Mouse (Mus musculus): ENCODE data around the gene Ndufab1. TPM values are rescaled to one million over a fixed set of nuclear protein-coding genes. Genes with fewer than 3 reads are reported as not detected.
"Not testable (repeated sequence)": the region's sequence is repeated elsewhere in the genome, so short reads cannot be mapped to it uniquely, and the experiment has no call there.

The Ndufab1 gene
- total RNA-seq (2021) = 100 to 1,000 TPM; 529 to 848 TPM
- long read RNA-seq, experiment 1, transcript Ndufab1-201 (5 exons, 3,479 nt) = minor isoform, 39 of 656 reads
- long read RNA-seq, experiment 1, transcript Ndufab1-203 (5 exons, 1,416 nt) = major isoform, 547 of 656 reads
- long read RNA-seq, experiment 1, partial matches to known transcripts = 1 of 656 reads
- long read RNA-seq, experiment 1, other reads (novel, unspliced or antisense) = 66 of 656 reads
- long read RNA-seq, experiment 2, transcript Ndufab1-201 (5 exons, 3,479 nt) = minor isoform, 41 of 680 reads
- long read RNA-seq, experiment 2, transcript Ndufab1-203 (5 exons, 1,416 nt) = major isoform, 584 of 680 reads
- long read RNA-seq, experiment 2, partial matches to known transcripts = 2 of 680 reads
- long read RNA-seq, experiment 2, other reads (novel, unspliced or antisense) = 48 of 680 reads

DNA sequence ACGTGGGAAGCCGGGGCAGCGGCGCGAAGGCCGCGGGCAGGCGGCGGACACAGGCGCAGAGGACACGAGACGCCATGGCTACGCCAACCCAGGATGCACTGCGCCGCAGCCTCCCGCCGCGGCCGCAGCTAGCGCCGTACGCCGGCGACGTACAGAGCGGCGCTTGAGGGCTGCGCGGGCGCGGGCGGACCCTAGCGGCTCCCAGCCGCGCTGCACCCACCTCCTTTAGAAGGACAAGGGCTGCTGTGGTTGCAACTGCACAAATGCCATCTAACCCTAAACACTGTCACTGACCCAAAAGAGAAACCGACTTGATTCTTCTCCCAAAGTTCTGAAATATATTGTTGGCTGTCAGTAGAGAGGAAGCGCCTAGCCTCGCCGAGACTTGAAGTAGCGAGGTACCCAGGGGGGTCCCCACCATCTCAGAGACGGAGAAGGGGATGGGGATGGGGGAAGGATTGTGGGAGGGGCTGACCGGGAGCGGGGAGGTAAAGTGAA is at the start of gene Ndufab1:
Gene Ndufab1, minus strand, starts transcription at position 140 of the 498 bp plus-strand sequence.
- H3K27ac ChIP-seq = peak within 1 kb of the TSS; percentile 95
- DNase-seq = peak; percentile 93
- H3K4me3 ChIP-seq = peak within 1 kb of the TSS; percentile 90
- peak; percentile 91 for TF ChIP-seq CTCF (IDR thresholded peaks at IDR 0.05)
- intact Hi-C loops (cut with DNase I) = no loop called here

DNA sequence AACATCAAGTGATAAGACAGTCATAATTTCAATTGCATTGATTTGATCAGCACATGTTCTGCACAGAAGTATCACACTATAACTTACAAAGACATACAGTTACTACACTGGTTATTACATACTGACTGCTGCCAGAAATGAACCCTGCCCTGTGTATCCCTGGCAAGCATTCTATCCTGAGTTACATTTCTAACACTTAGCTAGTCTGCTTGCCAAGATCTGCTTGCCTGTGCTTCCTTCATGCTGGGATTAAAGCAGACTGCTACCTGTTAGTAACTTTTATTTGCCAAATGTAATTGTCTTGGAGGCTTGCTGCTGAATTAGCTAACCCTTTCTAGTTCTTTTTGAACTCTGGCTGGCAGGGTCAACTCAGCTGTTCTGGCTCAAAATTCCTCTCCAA is 39.3 kb upstream of the Ndufab1 start:
- Histone ChIP-seq H3K4me3 (no peak overlapping the region), H3K27ac (no peak overlapping the region)
- TF ChIP-seq CTCF (IDR thresholded peaks at IDR 0.05) = no peak
- no peak for DNase-seq
- intact Hi-C loops (cut with DNase I) = no loop called here

DNA sequence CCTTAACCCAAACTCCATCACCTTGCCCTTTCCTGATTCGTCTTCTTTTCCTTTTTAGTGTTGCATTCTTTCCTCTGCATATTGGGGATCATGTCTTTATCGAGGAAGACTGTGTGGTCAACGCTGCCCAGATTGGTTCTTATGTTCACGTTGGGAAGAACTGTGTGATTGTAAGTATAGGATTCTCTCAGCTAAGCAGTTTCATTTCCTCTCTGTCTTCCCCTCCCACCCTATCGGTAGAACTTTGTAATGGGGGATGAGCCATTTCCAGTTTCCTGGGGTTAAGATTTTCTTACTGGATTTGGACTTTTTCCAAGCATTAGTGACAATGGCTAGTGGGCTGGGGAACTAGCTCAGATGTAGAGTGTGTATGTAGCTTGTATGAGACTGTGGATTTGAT is 36.5 kb upstream of the Ndufab1 start:
- intact Hi-C loops (cut with DNase I) = no loop called here
- H3K4me3 ChIP-seq = no peak overlapping the region
- no peak for DNase-seq
- H3K27ac ChIP-seq = no peak overlapping the region
- TF ChIP-seq CTCF (IDR thresholded peaks at IDR 0.05) = no peak

DNA sequence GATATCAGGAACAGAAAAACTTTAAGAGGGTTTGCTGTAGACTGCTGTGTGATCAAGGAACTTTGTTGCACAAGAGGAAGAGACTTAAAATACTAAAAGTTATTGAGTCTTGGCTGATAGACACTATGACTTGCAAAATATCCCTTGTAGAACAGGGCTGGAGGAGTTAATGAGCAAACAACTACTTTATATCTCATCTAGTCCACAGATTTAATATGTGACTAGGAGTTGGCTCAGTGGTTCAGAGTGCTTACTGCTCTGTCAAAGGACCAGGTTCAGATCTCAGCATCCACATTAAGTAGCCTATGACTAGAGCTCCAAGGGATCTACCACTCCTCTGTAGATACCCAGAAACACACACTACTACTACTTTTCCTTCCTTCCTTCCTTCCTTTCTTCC is 35.4 kb upstream of the Ndufab1 start:
- H3K4me3 ChIP-seq = no peak overlapping the region
- H3K27ac ChIP-seq = no peak overlapping the region
- intact Hi-C loops (cut with DNase I) = no loop called here
- no peak for TF ChIP-seq CTCF (IDR thresholded peaks at IDR 0.05)
- no peak for DNase-seq

DNA sequence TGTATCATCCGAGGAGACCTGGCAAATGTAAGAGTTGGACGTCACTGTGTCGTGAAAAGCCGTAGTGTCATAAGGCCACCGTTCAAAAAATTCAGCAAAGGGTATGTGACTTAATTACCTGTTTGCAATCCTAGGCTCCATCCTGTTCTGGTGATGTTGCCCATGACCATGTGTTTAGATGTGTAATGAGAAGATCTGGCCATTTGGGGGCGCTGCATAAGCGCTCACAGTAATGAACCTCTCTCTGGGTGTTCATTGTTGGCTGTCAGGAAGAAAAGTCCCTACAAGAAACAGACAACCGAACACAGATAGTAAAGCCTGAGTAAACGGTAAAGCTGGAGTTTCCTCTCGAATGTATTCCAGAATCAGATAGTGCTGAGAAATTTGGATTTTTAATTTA is 33.4 kb upstream of the Ndufab1 start:
- Histone ChIP-seq H3K4me3 (no peak overlapping the region), H3K27ac (no peak overlapping the region)
- no peak for DNase-seq
- intact Hi-C loops (cut with DNase I) = no loop called here
- peak; percentile 47 for TF ChIP-seq CTCF (IDR thresholded peaks at IDR 0.05)

DNA sequence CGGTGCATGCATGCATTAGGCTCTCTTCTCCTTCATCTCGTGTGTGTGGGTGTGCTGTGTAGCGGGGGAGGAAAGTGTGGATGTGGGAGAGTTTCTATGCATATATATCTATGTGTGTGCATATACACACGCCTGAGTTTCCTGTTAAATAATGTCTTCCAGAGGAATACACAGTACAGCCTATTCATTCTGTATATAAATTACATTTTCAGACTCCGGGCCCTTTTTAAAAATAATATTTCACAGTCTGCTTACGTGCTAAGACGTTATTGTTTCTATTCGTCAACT is 31.6 kb upstream of the Ndufab1 start:
- intact Hi-C loops (cut with DNase I) = no loop called here
- no peak for DNase-seq
- H3K27ac ChIP-seq = peak overlapping the region; percentile 92
- peak overlapping the region; percentile 81 for H3K4me3 ChIP-seq
- TF ChIP-seq CTCF (IDR thresholded peaks at IDR 0.05) = no peak

DNA sequence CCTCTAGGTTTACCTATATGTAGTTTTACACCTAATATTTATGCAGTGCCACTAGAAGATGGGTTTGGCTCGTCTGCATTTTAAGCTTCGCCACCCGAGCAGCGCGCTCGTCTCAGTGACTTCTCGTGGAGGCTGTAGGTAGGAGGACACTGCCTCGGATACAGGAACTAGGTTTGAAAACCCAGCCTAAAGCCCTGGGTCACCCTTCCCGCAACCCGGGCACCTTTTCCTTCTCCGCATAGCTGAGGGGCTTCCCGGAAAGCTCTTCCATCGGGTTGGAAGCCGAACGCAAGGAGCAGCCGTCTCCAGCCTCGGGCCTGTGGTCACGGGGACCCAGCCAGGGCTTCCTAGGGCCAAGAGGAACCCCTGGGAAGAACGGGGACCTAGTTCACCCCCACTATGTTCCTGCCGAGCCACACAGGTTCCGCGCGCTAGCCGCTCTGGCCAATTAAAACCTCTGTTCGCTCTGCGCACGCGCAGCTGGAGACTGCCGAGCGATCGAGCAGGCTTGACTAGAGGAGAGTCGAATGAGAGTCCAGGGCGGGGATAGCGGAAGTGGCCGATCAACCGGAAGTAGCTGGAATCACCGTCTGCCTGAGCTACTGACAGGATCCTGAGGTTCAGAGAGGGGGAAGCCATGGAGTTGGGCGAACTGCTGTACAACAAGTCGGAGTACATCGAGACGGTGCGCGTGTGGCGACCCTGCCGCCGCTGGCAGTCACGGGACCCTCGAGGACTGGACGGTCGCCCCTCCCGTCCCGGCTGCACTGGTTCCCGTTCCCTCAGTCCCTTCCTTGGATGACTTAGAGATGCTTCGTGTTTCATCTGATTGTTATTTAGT is 31.0 kb upstream of the Ndufab1 start, which contains the start of the genes Palb2 and Dctn5:
Gene Palb2, minus strand, starts transcription at position 489 of the 841 bp plus-strand sequence.
Gene Dctn5, plus strand, starts transcription at position 545 of the 841 bp plus-strand sequence.
- Histone ChIP-seq H3K4me3 (peak within 1 kb of the TSS; percentile 81), H3K27ac (peak within 1 kb of the TSS; percentile 92)
- intact Hi-C loops (cut with DNase I) = no loop called here
- no peak for TF ChIP-seq CTCF (IDR thresholded peaks at IDR 0.05)
- peak; percentile 98 for DNase-seq

DNA sequence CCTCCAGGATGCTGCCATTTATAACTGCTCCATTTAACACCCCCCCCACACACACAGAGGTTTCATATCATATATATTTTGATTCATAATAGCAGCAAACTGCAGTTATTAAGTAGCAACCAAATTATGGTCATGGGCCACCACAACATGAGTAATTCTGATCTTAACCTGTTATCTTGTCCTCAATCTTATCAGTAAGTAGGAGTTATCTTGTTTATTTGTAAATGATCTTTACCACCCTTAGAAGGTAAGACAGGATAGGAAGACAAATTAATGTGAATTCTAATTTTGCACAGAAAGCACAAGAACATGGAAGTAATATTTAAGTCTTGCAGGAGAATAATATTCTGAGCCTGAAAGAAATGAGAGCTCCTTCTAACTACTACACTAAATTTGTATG is 30.1 kb upstream of the Ndufab1 start:
- intact Hi-C loops (cut with DNase I) = no loop called here

DNA sequence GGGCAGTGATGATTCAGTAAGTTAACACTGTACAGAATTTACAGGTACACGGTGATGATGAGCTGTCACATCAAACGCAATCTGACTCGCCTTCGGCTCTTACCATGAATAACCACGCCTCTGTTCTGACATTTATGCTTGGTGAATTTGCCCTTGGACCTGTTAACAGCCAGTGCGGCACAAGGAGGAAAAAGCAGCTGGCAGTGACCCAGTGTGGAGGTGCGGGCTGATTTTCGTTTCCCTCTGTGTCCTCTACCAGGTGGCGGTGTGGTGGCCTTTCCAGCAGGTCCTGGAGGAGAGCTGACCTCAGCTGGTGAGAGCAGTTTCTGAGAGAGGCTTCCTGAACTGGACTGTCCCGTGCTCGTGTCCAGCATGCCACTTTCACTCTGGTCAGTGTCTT is 25.3 kb upstream of the Ndufab1 start:
- intact Hi-C loops (cut with DNase I) = no loop called here
- no peak for DNase-seq
- no peak for TF ChIP-seq CTCF (IDR thresholded peaks at IDR 0.05)
- H3K4me3 ChIP-seq = no peak overlapping the region
- no peak overlapping the region for H3K27ac ChIP-seq

More for the DNA sequence above, 30.1 kb upstream of the Ndufab1 start:
- H3K27ac ChIP-seq = no peak overlapping the region
- peak overlapping the region; percentile 81 for H3K4me3 ChIP-seq
- no peak for DNase-seq
- TF ChIP-seq CTCF (IDR thresholded peaks at IDR 0.05) = no peak

DNA sequence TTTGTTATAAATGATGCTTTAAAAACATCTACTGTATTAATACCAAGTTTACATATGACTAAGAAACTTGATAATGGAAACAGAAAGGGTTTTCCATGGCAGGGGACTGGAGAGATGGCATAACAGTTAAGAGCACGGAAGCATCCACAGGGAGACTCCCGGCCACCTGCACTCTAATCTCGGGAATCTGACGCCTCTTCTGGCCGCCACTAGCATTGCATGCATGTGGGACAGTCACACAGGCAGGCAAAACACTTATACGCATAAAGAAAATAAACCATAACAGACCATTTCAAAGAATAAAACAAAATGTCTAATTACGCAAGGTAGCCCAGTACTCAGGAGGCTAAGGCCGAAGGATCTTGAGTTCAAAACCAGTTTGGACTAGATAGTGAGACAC is 23.9 kb upstream of the Ndufab1 start:
- no peak overlapping the region for H3K27ac ChIP-seq
- DNase-seq = no peak
- no peak overlapping the region for H3K4me3 ChIP-seq
- TF ChIP-seq CTCF (IDR thresholded peaks at IDR 0.05) = peak; percentile 8; the same call in 1 of the 2 replicates
- intact Hi-C loops (cut with DNase I) = no loop called here

DNA sequence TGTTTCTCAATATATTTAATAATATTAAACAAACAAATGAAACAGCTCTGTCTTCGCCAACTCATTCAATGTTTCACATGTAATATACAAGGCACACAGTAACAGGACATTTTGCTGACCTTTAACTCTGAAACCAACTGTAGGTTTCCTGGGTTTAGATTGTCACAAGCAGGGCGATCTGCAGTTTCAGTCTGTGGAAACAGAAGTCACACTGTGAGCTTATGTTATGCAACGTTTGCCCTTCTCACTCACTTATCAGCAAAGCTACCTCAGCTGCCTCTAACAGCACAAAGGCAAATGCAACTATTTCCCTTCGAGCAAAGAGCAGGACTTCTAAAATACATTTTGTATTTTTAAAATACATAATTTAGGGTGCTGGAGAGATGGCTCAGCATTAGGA is 21.8 kb upstream of the Ndufab1 start:
- no peak for DNase-seq
- intact Hi-C loops (cut with DNase I) = no loop called here
- Histone ChIP-seq H3K27ac (no peak overlapping the region), H3K4me3 (no peak overlapping the region)
- TF ChIP-seq CTCF (IDR thresholded peaks at IDR 0.05) = no peak

DNA sequence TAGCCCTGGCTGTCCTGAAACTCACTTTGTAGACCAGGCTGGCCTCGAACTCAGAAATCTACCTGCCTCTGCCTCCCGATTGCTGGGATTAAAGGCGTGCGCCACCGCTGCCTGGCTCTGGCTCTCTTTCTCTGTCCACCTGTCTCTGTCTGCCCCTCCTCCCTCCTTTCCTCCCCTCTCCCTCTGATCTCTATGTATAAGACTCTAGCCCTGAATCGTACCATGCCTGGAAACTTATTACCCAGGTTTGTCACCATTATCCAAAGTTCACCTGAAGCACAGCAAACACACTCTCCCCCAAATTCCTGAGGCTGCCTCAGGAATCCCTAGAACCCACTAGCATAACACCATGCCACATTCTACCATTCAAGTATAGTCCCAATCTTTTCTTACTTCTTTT is 6.5 kb upstream of the Ndufab1 start:
- intact Hi-C loops (cut with DNase I) = no loop called here
- no peak for TF ChIP-seq CTCF (IDR thresholded peaks at IDR 0.05)
- Histone ChIP-seq H3K4me3 (no peak overlapping the region), H3K27ac (no peak overlapping the region)
- DNase-seq = no peak

DNA sequence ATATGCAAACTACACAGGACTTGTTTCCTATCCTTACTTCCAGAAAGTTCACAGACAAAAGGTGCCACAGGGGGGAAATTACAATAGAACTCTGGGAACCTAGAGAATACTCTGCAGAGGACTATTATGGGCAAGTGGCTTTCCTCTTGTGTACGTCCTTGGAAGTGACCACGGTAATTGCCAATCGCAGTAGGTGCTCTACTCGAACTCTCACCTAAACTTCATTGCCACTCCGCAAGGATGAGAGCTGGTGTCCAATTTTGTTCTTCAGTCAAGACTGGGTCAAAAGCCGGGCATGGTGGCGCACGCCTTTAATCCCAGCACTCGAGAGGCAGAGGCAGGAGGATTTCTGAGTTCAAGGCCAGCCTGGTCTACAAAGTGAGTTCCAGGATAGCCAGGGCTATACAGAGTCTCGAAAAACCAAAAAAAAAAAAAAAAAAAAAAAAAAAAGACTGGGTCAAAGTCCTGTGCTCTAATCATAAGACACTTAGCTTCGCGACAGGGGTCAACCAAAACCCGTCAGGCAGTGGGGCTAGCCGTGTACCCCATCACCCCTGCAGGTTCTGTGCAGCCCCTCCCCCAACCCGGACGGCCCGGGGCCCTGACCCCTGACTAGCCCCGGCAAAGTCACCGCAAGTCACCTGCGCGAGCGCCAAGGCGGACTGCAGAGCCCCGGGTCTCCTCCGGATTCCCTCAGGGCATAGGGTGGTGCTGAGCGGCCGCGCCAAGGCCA is 506 bp downstream of the Ndufab1 start:
- DNase-seq; intact Hi-C loops (cut with DNase I): not testable (repeated sequence)
- Histone ChIP-seq H3K4me3 (peak overlapping the region; percentile 90), H3K27ac (peak overlapping the region; percentile 95)

Measured in gastrocnemius, adult 2 months (tissue).